Mouse (Mus musculus): ENCODE results near the gene Anapc11.

DNA sequence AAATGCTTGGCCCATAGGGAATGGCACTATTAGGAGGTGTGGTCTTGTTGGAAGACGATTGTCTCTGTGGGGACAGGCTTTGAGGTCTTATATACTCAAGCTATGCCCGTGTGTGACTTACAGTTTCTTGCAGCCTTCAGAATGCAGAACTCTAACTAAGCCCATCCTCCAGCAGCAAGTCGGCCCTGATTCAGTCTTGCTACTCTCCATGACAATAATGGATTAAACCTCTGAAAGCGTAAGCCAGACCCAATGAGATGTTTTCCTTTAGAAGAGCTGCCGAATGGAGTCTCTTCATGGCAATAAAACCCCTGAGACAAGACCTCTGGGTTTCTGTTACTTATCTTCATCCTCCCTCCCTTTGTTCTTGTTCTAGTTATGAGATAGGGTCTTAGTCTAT, 36.6 kb downstream of the Anapc11 start:
- TF ChIP-seq CTCF (conservative IDR thresholded peaks at IDR 0.05; ENCODE audit: low read length), result no peak
- TF ChIP-seq NANOG (IDR thresholded peaks at IDR 0.05; ENCODE audit: borderline replicate concordance, low read length), result no peak

Data from E14TG2a.4 (cell line).